Mouse (Mus musculus) stomach, postnatal 0 days (tissue): ENCODE data around the gene Ptprh. TPM values are rescaled to one million over a fixed set of nuclear protein-coding genes. Genes with fewer than 3 reads are reported as not detected.
A peak's percentile ranks its signal among the peaks of the same experiment; 100 is the strongest.

Experiments
- ATAC-seq: fragments of 200-750 bp; cut with Nextera tagmentation; 2 replicates; pipeline ENCODE4 v1.8.0; 2017; ENCODE audit not compliant: low FRiP score, low TSS enrichment
- DNase-seq: peaks from one replicate; pipeline ENCODE4 v3.0.0-alpha.2; 2016; ENCODE audit warnings: low spot score
- H3K27ac ChIP-seq: fragments of 300-500 bp; sonication (generic); replicated peaks from 2 replicates; pipeline ENCODE4 v1.5.1; 2014; ENCODE audit warnings: mild to moderate bottlenecking, control low read depth
- H3K27me3 ChIP-seq: fragments of 300-500 bp; sonication (generic); 2 replicates; pipeline ENCODE4 v1.6.1; 2014; ENCODE audit warnings: low read length; ENCODE audit not compliant: control insufficient read depth, insufficient read depth
- H3K36me3 ChIP-seq: fragments of 300-500 bp; sonication (generic); 2 replicates; pipeline ENCODE4 v1.6.1; 2014; ENCODE audit warnings: low read length, mixed read lengths; ENCODE audit not compliant: control insufficient read depth, insufficient read depth
- H3K4me1 ChIP-seq: fragments of 300-500 bp; sonication (generic); replicated peaks from 2 replicates; pipeline ENCODE4 v1.6.1; 2014; ENCODE audit warnings: antibody characterized with exemption; ENCODE audit not compliant: control insufficient read depth, insufficient read depth
- H3K4me2 ChIP-seq: fragments of 300-500 bp; sonication (generic); replicated peaks from 2 replicates; pipeline ENCODE4 v1.6.1; 2014; ENCODE audit warnings: low read depth, mild to moderate bottlenecking, control low read depth, moderate library complexity
- H3K4me3 ChIP-seq: fragments of 300-500 bp; sonication (generic); 2 replicates; pipeline ENCODE4 v1.5.1; 2014; ENCODE audit warnings: low read depth, low read length, control low read depth
- H3K9ac ChIP-seq: fragments of 300-500 bp; sonication (generic); 2 replicates; pipeline ENCODE4 v1.6.1; 2014; ENCODE audit warnings: mild to moderate bottlenecking, low read length, control low read depth, mixed read lengths
- H3K9me3 ChIP-seq: fragments of 300-500 bp; sonication (generic); 2 replicates; pipeline ENCODE4 v1.6.1; 2016; ENCODE audit warnings: low read length; ENCODE audit not compliant: control insufficient read depth
- CTCF ChIP-seq: IDR thresholded peaks from 2 replicates; pipeline ENCODE4 v1.5.1; 2016; ENCODE audit warnings: antibody characterized with exemption, low read depth, mild to moderate bottlenecking, moderate library complexity
- EP300 ChIP-seq: optimal IDR thresholded peaks from 2 replicates; pipeline ENCODE3; 2016; ENCODE audit warnings: antibody characterized with exemption
- WGBS: fragments of 180-500 bp; shearing (Covaris S2); extraction: QIAGEN DNeasy Blood & Tissue Kit; methylation state at CpG from one replicate; pipeline ENCODE4 v1.1.7; 2014; 5-methylcytosine and 5-hydroxymethylcytosine counted together
- polyA plus RNA-seq: library from polyadenylated mRNA; unstranded; fragments of >200 nt; fragmentation: Nextera tagmentation; extraction: Ambion mirVana; gene quantifications from 2 replicates; pipeline ENCODE4 v1.2.1, GENCODE M21; 2015

Gene Ptprh
- polyA plus RNA-seq, result 1.9 TPM in 2 replicates

DNA sequence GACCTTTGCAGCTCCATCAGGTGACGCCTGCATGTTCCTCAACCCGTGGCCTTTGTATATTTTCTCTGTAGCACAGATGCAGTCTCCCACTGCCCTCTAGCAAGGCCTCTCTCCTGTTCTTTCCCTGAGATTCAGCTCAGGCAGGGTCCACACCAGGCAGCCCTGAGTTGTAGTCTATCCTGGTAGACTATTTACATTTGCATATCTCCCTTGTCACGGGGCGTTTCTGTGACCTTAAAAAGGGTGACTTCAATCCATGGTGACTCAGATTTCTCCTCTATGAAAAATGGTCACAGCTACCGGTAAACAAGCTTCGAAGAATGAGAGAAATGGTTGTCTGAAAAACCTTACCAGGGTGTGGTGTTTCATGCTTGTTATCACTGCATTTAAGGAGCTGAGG is at the start of gene Ptprh:
TSS of gene Ptprh (minus strand) at position 169 of the 400 bp plus-strand sequence.
- no peaks in the 10 kb centered on the region for H3K36me3 ChIP-seq
- H3K9me3 ChIP-seq, result no peaks in the 10 kb centered on the region
- 38% methylated on average over 6 of the region's 6 CpGs for WGBS
- ATAC-seq (peak; percentile 89), DNase-seq (peak; percentile 61)
- H3K4me3 ChIP-seq, result no peak within 1 kb of the TSS
- no peaks in the 10 kb centered on the region for H3K27me3 ChIP-seq
- peak within 1 kb of the TSS; percentile 74 for H3K27ac ChIP-seq
- no peak within 1 kb of the TSS for H3K4me2 ChIP-seq
- no peak for TF ChIP-seq EP300
- TF ChIP-seq CTCF, result no peak
- no peak within 1 kb of the TSS for H3K9ac ChIP-seq
- H3K4me1 ChIP-seq, result no peaks in the 10 kb centered on the region

DNA sequence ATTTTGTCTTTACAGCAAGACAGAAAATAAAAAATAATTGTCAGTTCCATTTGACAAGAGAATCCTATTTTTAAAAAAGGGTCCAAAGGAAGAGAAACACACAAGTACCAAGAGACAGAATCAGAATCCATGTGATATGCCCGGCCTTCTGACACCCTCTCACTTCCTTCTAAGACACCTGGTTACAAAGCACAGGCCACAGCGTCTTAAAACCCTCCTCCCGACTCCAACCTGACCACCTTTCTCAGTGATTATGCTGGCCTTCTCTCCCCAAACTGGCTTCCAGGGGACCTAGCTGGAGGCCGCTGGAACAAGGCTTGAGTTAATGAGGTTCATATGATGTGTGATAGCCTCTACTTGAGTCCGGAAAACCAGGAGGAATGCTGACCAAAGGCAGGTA is 49.5 kb upstream of the Ptprh start:
- Histone ChIP-seq H3K36me3 (no peaks in the 10 kb centered on the region; the same call in 1 of the 2 replicates), H3K27me3 (no peaks in the 10 kb centered on the region), H3K4me3 (no peak overlapping the region), H3K9me3 (no peaks in the 10 kb centered on the region), H3K4me1 (0 out of 2 replicates have a peak, but pooled peaks cover 7% of the 10 kb centered on the region), H3K4me2 (no peak overlapping the region; the same call in 1 of the 2 replicates), H3K27ac (peak overlapping the region; percentile 81; the same call in 1 of the 2 replicates), H3K9ac (no peak overlapping the region)
- DNase-seq, result no peak
- no peak for TF ChIP-seq EP300
- no peak for TF ChIP-seq CTCF
- ATAC-seq, result no peak
- WGBS, result 76% methylated on average over 5 of the region's 5 CpGs

DNA sequence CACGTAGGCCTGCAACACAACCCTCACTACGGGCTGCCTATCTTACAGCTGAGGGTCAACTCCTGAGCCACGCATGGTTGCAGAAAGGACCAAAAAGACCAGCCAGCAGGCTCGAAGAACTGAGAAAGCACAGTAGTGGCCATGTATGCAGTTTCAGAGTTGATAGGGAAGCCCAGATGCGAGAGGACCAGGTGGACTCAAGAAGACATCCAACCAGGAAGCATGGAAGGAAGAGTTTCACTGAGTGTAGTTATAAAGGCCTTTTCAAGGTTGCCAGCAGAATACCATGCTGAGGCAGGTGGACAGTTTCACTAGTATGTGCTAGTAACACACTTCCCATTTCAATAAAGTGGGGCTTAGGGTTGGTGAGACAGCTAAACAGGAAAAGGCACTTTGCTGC is 48.9 kb upstream of the Ptprh start:
- TF ChIP-seq CTCF (no peak), EP300 (no peak)
- WGBS, result 84% methylated on average over 5 of the region's 5 CpGs
- ATAC-seq (no peak), DNase-seq (no peak)
- 0 out of 2 replicates have a peak, but pooled peaks cover 7% of the 10 kb centered on the region for H3K4me1 ChIP-seq
- H3K4me2 ChIP-seq, result no peak overlapping the region
- H3K27me3 ChIP-seq, result no peaks in the 10 kb centered on the region
- no peaks in the 10 kb centered on the region; the same call in 1 of the 2 replicates for H3K36me3 ChIP-seq
- no peak overlapping the region for H3K27ac ChIP-seq
- no peak overlapping the region for H3K9ac ChIP-seq
- H3K4me3 ChIP-seq, result no peak overlapping the region
- no peaks in the 10 kb centered on the region for H3K9me3 ChIP-seq

DNA sequence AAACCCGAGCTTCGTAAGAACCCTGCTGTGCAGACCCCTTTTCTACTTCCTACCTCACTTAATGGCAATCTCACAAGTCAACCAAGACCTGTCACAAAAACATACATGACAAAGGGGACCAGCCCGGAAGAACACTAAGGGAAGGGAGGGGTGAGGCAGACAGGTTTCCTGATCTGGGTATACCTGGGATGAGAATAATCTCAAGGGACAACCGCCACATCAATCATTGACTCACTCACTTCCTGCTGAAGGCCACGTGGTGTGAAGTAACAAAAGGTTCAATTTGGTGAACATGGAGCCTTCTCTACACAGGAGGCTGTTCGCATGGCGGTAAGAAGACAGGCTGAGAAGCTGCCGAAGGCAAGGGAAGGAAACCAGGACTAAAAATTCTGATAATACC is 47.7 kb upstream of the Ptprh start:
- Histone ChIP-seq H3K36me3 (peaks cover under 1% of the 10 kb centered on the region), H3K4me3 (no peak overlapping the region), H3K4me2 (no peak overlapping the region), H3K27me3 (no peaks in the 10 kb centered on the region), H3K9me3 (no peaks in the 10 kb centered on the region), H3K9ac (no peak overlapping the region), H3K4me1 (0 out of 2 replicates have a peak, but pooled peaks cover 7% of the 10 kb centered on the region), H3K27ac (no peak overlapping the region)
- peak; percentile 43; the same call in 1 of the 2 replicates for ATAC-seq
- DNase-seq, result no peak
- 56% methylated on average over 8 of the region's 8 CpGs for WGBS
- TF ChIP-seq EP300 (no peak), CTCF (no peak)

DNA sequence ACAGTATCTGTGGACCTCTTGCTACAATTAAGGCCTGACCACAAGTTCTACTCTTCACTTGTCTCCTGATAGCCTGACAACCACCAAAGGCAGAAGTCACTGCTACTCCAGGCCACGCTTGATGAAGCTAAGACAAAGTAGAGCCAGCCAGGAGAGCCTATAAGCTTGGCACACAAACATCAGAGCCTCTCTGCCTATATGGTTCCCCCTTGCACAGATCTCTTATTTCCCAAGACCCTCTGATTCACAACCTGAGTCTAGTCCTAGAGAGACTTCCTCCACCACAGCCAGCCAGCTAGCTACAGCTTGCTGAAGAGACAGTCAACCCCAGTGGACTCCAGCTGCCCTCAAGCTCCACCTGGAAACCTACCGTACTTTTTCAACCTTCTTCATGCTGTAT is 44.2 kb upstream of the Ptprh start:
- no peaks in the 10 kb centered on the region for H3K9me3 ChIP-seq
- no peak overlapping the region for H3K9ac ChIP-seq
- no peaks in the 10 kb centered on the region for H3K4me1 ChIP-seq
- H3K4me2 ChIP-seq, result no peak overlapping the region
- DNase-seq (no peak), ATAC-seq (no peak)
- no peak for TF ChIP-seq CTCF
- no peak for TF ChIP-seq EP300
- H3K4me3 ChIP-seq, result no peak overlapping the region
- H3K27ac ChIP-seq, result no peak overlapping the region; the same call in 1 of the 2 replicates
- 79% methylated on average over 2 of the region's 2 CpGs for WGBS
- no peaks in the 10 kb centered on the region for H3K27me3 ChIP-seq
- peaks cover 7% of the 10 kb centered on the region for H3K36me3 ChIP-seq

DNA sequence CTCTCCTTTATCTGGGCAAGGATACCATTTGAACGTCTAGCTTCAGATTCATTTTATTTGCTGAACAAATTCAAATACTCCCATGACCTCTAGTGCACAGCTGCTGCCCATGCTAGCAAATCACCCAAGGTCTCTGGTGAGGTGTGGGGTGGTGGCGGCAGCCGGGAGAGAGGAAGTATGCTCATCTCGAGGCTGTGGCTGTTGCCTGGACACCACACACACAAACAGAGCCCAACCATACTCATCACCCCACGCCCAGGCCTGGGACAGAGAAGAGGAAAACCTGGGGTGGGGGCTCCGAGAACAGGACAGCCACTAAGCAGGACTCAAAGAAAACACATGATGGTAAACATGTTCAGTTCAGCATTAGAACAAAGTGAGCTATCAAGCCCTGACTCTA is 43.5 kb upstream of the Ptprh start:
- Histone ChIP-seq H3K36me3 (peaks cover 11% of the 10 kb centered on the region; the same call in 1 of the 2 replicates), H3K27ac (no peak overlapping the region; the same call in 1 of the 2 replicates), H3K4me2 (no peak overlapping the region), H3K9me3 (no peaks in the 10 kb centered on the region), H3K27me3 (no peaks in the 10 kb centered on the region), H3K4me3 (no peak overlapping the region), H3K9ac (no peak overlapping the region), H3K4me1 (no peaks in the 10 kb centered on the region)
- peak; percentile 92 for ATAC-seq
- 37% methylated on average over 6 of the region's 6 CpGs for WGBS
- TF ChIP-seq CTCF (no peak), EP300 (no peak)
- peak; percentile 52 for DNase-seq
